Mouse (Mus musculus): Measurements from ENCODE around the gene Dtx2. TPM values are rescaled to one million over a fixed set of nuclear protein-coding genes. Genes with fewer than 3 reads are reported as not detected.
A peak's percentile ranks its signal among the peaks of the same experiment; 100 is the strongest.
"Not testable (repeated sequence)": the region's sequence is repeated elsewhere in the genome, so short reads cannot be mapped to it uniquely, and the experiment has no call there.

The Dtx2 gene
- polyA plus RNA-seq, 1 experiment from 2014 or later: 37.6 TPM

- H3K4me3 ChIP-seq: no peak overlapping the region
- DNase-seq (ENCODE audit: low spot score): no peak
- WGBS: 44% methylated on average over 2 of the region's 2 CpGs
- no peaks in the 10 kb centered on the region for H3K9me3 ChIP-seq
- H3K36me3 ChIP-seq: 0 out of 2 replicates have a peak, but pooled peaks cover 3% of the 10 kb centered on the region
- peaks cover 21% of the 10 kb centered on the region for H3K4me1 ChIP-seq
- no peak overlapping the region for H3K27ac ChIP-seq
- H3K27me3 ChIP-seq (ENCODE audit: insufficient read depth, poor library complexity, severe bottlenecking): 0 out of 2 replicates have a peak, but pooled peaks cover 14% of the 10 kb centered on the region
Measured at GRCm38 (mm10) chr5:136041260-136041659, 46.7 kb downstream of the Dtx2 start.

GRCm38 (mm10) chr5:136041666-136042065 is 47.1 kb downstream of the Dtx2 start:
- no peaks in the 10 kb centered on the region for H3K9me3 ChIP-seq
- DNase-seq (ENCODE audit: low spot score): no peak
- 0 out of 2 replicates have a peak, but pooled peaks cover 14% of the 10 kb centered on the region for H3K27me3 ChIP-seq (ENCODE audit: insufficient read depth, poor library complexity, severe bottlenecking)
- peaks cover 21% of the 10 kb centered on the region for H3K4me1 ChIP-seq
- H3K36me3 ChIP-seq: 0 out of 2 replicates have a peak, but pooled peaks cover 3% of the 10 kb centered on the region
- 89% methylated on average over 8 of the region's 8 CpGs for WGBS
- H3K4me3 ChIP-seq: no peak overlapping the region
- H3K27ac ChIP-seq: no peak overlapping the region

DNA sequence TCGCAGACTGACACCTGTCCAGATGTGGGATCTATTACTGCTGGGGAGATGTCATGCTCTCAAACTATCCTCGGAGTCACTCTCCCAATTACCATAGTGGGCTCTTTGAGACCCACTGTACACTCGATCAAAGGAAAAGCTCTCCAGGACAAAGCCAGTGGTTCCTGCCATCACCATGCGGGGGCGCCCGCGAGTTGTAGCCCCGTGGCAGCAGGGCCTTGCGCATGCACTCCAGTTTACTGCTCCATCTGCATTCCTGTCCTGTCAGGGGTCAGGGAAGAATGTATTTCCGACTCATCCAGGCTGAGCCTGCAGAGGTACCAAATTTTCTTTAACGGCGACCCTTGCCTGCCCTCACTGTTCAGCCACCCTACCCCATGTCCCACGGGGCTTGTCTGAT is 50.3 kb downstream of the Dtx2 start:
- Histone ChIP-seq H3K27ac (no peak overlapping the region), H3K27me3 (ENCODE audit: insufficient read depth, poor library complexity, severe bottlenecking) (0 out of 2 replicates have a peak, but pooled peaks cover 14% of the 10 kb centered on the region), H3K4me3 (no peak overlapping the region), H3K4me1 (peaks cover 6% of the 10 kb centered on the region), H3K36me3 (0 out of 2 replicates have a peak, but pooled peaks cover 3% of the 10 kb centered on the region), H3K9me3 (no peaks in the 10 kb centered on the region)
- no peak for DNase-seq (ENCODE audit: low spot score)
- WGBS: 70% methylated on average over 13 of the region's 13 CpGs

- H3K36me3 ChIP-seq: 0 out of 2 replicates have a peak, but pooled peaks cover 3% of the 10 kb centered on the region
- H3K9me3 ChIP-seq: no peaks in the 10 kb centered on the region
- 0 out of 2 replicates have a peak, but pooled peaks cover 14% of the 10 kb centered on the region for H3K27me3 ChIP-seq (ENCODE audit: insufficient read depth, poor library complexity, severe bottlenecking)
- DNase-seq (ENCODE audit: low spot score): no peak
- WGBS: 37% methylated on average over 9 of the region's 9 CpGs
- H3K27ac ChIP-seq: no peak overlapping the region
- H3K4me1 ChIP-seq: 0 out of 2 replicates have a peak, but pooled peaks cover 3% of the 10 kb centered on the region
- H3K4me3 ChIP-seq: no peak overlapping the region
Measured at GRCm38 (mm10) chr5:136045408-136045807, 50.8 kb downstream of the Dtx2 start.

GRCm38 (mm10) chr5:136045987-136046386 is 51.4 kb downstream of the Dtx2 start:
- Histone ChIP-seq H3K4me3 (no peak overlapping the region), H3K4me1 (peaks cover 3% of the 10 kb centered on the region; the same call in 1 of the 2 replicates), H3K27ac (0 out of 2 replicates have a peak overlapping the region, but pooled peaks have one; percentile 22), H3K27me3 (ENCODE audit: insufficient read depth, poor library complexity, severe bottlenecking) (0 out of 2 replicates have a peak, but pooled peaks cover 14% of the 10 kb centered on the region), H3K36me3 (0 out of 2 replicates have a peak, but pooled peaks cover 3% of the 10 kb centered on the region), H3K9me3 (no peaks in the 10 kb centered on the region)
- peak; percentile 87 for DNase-seq (ENCODE audit: low spot score)
- 5% methylated on average over 10 of the region's 10 CpGs for WGBS

DNA sequence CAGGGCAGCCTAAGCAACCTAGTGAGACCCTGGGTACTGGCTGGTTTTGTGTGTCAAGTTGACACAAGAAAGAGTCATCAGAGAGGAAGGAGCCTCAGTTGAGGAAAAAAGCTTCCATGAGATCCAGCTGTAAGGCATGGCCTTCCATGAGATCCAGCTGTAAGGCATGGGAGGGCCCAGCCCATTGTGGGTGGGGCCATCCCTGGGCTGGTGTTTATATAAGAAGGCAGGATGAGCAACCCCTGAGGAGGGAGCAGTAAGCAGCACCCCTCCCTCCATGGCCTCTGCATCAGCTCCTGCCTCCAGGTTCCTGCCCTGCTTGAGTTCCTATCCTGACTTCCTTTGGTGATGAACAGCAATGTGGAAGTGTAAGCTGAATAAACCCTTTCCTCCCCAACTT is 53.9 kb downstream of the Dtx2 start:
- Histone ChIP-seq H3K27me3 (ENCODE audit: insufficient read depth, poor library complexity, severe bottlenecking) (0 out of 2 replicates have a peak, but pooled peaks cover 11% of the 10 kb centered on the region), H3K4me1 (peaks cover 17% of the 10 kb centered on the region)
- not testable (repeated sequence) for H3K4me3 ChIP-seq; H3K27ac ChIP-seq; DNase-seq (ENCODE audit: low spot score); H3K36me3 ChIP-seq; H3K9me3 ChIP-seq

GRCm38 (mm10) chr5:136049926-136050325 is 55.3 kb downstream of the Dtx2 start:
- DNase-seq (ENCODE audit: low spot score): no peak
- no peaks in the 10 kb centered on the region for H3K9me3 ChIP-seq
- H3K27me3 ChIP-seq (ENCODE audit: insufficient read depth, poor library complexity, severe bottlenecking): 0 out of 2 replicates have a peak, but pooled peaks cover under 1% of the 10 kb centered on the region
- H3K36me3 ChIP-seq: no peaks in the 10 kb centered on the region
- H3K27ac ChIP-seq: no peak overlapping the region; the same call in 1 of the 2 replicates
- 71% methylated on average over 6 of the region's 6 CpGs for WGBS
- no peak overlapping the region for H3K4me3 ChIP-seq
- peaks cover 15% of the 10 kb centered on the region for H3K4me1 ChIP-seq

- 13% methylated on average over 10 of the region's 10 CpGs for WGBS
- Histone ChIP-seq H3K9me3 (no peaks in the 10 kb centered on the region), H3K4me1 (peaks cover 15% of the 10 kb centered on the region), H3K27me3 (ENCODE audit: insufficient read depth, poor library complexity, severe bottlenecking) (no peaks in the 10 kb centered on the region), H3K27ac (peak overlapping the region; percentile 74), H3K36me3 (no peaks in the 10 kb centered on the region), H3K4me3 (peak overlapping the region; percentile 16; the same call in 1 of the 2 replicates)
- DNase-seq (ENCODE audit: low spot score): peak; percentile 79
Measured at GRCm38 (mm10) chr5:136051231-136052085, 56.9 kb downstream of the Dtx2 start.

DNA sequence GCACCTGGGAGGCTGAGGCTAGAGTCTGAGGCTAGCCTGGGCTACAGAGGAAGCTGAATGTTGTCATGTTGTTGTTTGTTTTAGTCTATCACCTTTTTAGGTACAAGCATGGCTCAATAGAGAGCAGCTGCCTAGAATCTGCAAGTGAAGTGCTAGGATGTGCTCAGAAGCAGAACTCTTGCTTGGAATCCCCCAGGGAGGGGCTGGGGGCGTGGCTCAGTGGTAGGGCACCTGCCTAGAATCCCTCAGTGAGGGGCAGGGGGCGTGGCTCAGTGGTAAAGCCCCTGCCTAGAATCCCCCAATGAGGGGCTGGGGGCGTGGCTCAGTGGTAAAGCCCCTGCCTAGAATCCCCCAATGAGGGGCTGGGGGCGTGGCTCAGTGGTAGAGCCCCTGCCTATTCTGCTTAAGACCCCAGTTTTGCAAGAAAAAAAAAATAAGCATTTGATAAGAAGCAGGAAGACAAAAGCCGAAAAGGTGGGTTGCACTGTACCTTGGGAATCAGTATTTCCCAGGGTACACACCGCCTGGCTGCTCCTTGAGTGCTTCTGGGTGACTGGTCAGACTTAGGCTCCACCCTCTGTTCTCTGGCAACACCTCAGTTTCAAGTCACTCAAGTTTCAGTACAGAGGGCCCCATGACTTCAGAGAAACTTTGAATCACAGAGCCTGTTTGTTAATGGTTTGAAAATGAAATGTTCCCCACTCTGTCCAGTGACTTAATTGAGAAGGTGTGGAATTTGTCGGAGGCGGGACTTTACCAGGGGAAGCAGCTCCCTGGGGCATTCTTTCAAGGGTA is 58.5 kb downstream of the Dtx2 start:
- 74% methylated on average over 8 of the region's 8 CpGs for WGBS
- H3K27me3 ChIP-seq (ENCODE audit: insufficient read depth, poor library complexity, severe bottlenecking): 0 out of 2 replicates have a peak, but pooled peaks cover 13% of the 10 kb centered on the region
- H3K27ac ChIP-seq: no peak overlapping the region
- no peaks in the 10 kb centered on the region for H3K36me3 ChIP-seq
- no peaks in the 10 kb centered on the region for H3K9me3 ChIP-seq
- H3K4me1 ChIP-seq: peaks cover 20% of the 10 kb centered on the region
- no peak overlapping the region for H3K4me3 ChIP-seq
- DNase-seq (ENCODE audit: low spot score): no peak

GRCm38 (mm10) chr5:136054301-136055077 is 59.9 kb downstream of the Dtx2 start, which contains the start of gene Upk3bl:
TSS of gene Upk3bl (plus strand) at chr5:136054492.
- Histone ChIP-seq H3K9me3 (no peaks in the 10 kb centered on the region), H3K36me3 (no peaks in the 10 kb centered on the region), H3K27ac (no peak within 1 kb of the TSS), H3K4me1 (peaks cover 20% of the 10 kb centered on the region), H3K27me3 (ENCODE audit: insufficient read depth, poor library complexity, severe bottlenecking) (peaks cover 25% of the 10 kb centered on the region), H3K4me3 (no peak within 1 kb of the TSS)
- no peak for DNase-seq (ENCODE audit: low spot score)
- 87% methylated on average over 11 of the region's 11 CpGs for WGBS

GRCm38 (mm10) chr5:136056062-136056461 is 61.5 kb downstream of the Dtx2 start:
- Histone ChIP-seq H3K4me1 (peaks cover 19% of the 10 kb centered on the region), H3K9me3 (no peaks in the 10 kb centered on the region), H3K27me3 (ENCODE audit: insufficient read depth, poor library complexity, severe bottlenecking) (peaks cover 41% of the 10 kb centered on the region), H3K36me3 (no peaks in the 10 kb centered on the region), H3K4me3 (no peak overlapping the region), H3K27ac (no peak overlapping the region)
- 34% methylated on average over 4 of the region's 4 CpGs for WGBS
- DNase-seq (ENCODE audit: low spot score): no peak

- no peak overlapping the region for H3K4me3 ChIP-seq
- WGBS: 28% methylated on average over 8 of the region's 8 CpGs
- peaks cover 50% of the 10 kb centered on the region for H3K27me3 ChIP-seq (ENCODE audit: insufficient read depth, poor library complexity, severe bottlenecking)
- no peaks in the 10 kb centered on the region for H3K9me3 ChIP-seq
- peaks cover 9% of the 10 kb centered on the region for H3K4me1 ChIP-seq
- no peak overlapping the region for H3K27ac ChIP-seq
- no peak for DNase-seq (ENCODE audit: low spot score)
- no peaks in the 10 kb centered on the region for H3K36me3 ChIP-seq
Measured at GRCm38 (mm10) chr5:136057085-136057484, 62.5 kb downstream of the Dtx2 start.

Measured in heart, embryonic 10.5 days (tissue).